Mouse (Mus musculus): ENCODE data around the gene Zgrf1.

Gene Zgrf1

GRCm38 (mm10) chr3:127640762-127641700, 87.7 kb downstream of the Zgrf1 start:
- DNase-seq (ENCODE audit: low spot score), result no peak

GRCm38 (mm10) chr3:127642211-127642610, 88.9 kb downstream of the Zgrf1 start:
- DNase-seq (ENCODE audit: low spot score), result no peak

DNA sequence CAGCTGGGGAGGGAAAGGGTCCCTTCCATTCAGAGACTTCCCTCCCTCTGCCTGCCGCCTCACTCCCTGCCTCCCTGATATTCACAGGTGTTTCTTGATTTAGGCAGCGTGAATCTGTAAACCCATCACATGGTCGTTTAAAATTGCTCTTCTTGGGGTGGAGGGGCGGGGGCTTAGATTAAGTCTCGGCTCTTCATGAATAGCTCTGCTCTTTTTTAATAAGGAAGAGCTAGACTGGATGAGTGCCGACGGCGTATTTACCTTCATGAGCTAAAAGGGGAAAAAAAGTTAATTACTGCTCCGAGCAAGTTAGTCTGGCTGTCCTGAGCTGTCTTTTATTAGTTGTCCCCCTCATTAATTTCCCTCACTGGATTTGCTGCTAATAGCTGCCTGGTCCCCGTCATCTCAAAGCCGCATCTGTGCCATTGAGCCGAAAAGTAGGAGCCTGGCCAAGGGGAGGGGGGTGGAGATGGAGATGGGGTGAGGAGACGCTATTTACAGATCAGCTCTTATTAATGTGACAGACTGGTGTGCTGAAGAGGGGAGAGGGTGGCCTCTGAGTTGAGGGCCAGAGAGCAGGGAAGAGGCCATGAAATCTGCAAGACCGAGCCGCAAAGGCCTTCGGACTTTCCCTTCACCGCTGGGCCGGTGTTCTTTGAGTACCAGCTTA, 93.0 kb downstream of the Zgrf1 start:
- no peak for DNase-seq (ENCODE audit: low spot score)

- no peak for DNase-seq (ENCODE audit: low spot score)
Observed at GRCm38 (mm10) chr3:127651742-127652653, 98.7 kb downstream of the Zgrf1 start.

- DNase-seq (ENCODE audit: low spot score), result no peak
Observed at GRCm38 (mm10) chr3:127660712-127661111, 107.4 kb downstream of the Zgrf1 start.

DNA sequence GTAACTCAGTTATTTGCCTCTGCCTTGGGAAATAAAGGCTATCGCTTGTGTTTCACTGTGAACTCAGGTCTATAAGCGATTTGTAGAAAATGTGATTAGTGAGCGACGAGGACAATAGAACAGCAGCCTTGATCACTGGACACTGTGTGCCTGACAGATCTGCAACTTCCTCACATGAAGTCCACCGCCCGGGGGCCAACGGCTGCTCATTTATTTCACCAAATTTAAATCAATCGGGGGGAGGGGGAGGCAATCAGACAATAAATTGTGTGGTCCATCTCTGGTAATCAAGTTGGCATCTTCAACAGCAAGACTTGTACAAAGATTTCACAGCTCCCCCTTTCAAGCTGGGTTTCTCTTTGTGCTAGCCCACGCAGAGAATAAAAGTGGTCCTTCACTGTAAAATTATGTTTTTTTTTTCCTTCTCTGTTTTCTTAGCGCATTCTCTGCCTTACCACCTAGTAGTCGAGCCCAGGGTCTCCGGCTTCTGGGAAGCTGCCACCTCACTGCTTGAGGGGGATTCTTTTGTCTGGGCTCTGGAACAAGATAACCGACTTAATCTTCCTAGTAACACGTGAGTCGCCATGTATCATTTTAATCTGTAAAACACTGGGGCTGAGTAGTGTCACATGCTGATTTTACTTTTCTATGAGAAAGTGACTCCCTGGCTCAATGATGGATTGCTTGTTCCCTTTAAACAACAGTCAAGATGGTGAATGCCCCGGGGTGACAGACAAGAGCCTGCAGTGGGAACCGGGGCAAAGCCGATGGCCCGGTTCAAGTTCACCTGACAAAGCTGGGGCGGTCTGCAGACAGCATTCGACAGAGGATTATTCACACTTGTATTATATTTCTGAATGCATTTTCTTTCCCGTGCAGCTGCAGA, 108.6 kb downstream of the Zgrf1 start:
- no peak for DNase-seq (ENCODE audit: low spot score)

Data from MN1 (cell line).